Mouse (Mus musculus): ENCODE measurements around the gene Slc3a1.

Slc3a1 gene

GRCm38 (mm10) chr17:85091762-85092161 is 63.6 kb downstream of the Slc3a1 start:
- TF ChIP-seq GATA4 (IDR thresholded peaks at IDR 0.05; ENCODE audit: insufficient replicate concordance, low read length), result no peak

GRCm38 (mm10) chr17:85096396-85096795 is 68.2 kb downstream of the Slc3a1 start:
- no peak for TF ChIP-seq GATA4 (IDR thresholded peaks at IDR 0.05; ENCODE audit: insufficient replicate concordance, low read length)

- TF ChIP-seq GATA4 (IDR thresholded peaks at IDR 0.05; ENCODE audit: insufficient replicate concordance, low read length), result no peak
Measured at GRCm38 (mm10) chr17:85098677-85099323, 70.6 kb downstream of the Slc3a1 start.

- no peak for TF ChIP-seq GATA4 (IDR thresholded peaks at IDR 0.05; ENCODE audit: insufficient replicate concordance, low read length)
Measured at GRCm38 (mm10) chr17:85100232-85100631, 72.1 kb downstream of the Slc3a1 start.

GRCm38 (mm10) chr17:85101751-85102150 is 73.6 kb downstream of the Slc3a1 start:
- no peak for TF ChIP-seq GATA4 (IDR thresholded peaks at IDR 0.05; ENCODE audit: insufficient replicate concordance, low read length)

GRCm38 (mm10) chr17:85103310-85103709 is 75.1 kb downstream of the Slc3a1 start:
- TF ChIP-seq GATA4 (IDR thresholded peaks at IDR 0.05; ENCODE audit: insufficient replicate concordance, low read length), result no peak

- TF ChIP-seq GATA4 (IDR thresholded peaks at IDR 0.05; ENCODE audit: insufficient replicate concordance, low read length), result no peak
Measured at GRCm38 (mm10) chr17:85110640-85111039, 82.5 kb downstream of the Slc3a1 start.

- no peak for TF ChIP-seq GATA4 (IDR thresholded peaks at IDR 0.05; ENCODE audit: insufficient replicate concordance, low read length)
Measured at GRCm38 (mm10) chr17:85113441-85113840, 85.3 kb downstream of the Slc3a1 start.
